Mouse (Mus musculus) kidney, adult 2 months (tissue): ENCODE results near the gene Lgals1. TPM values are rescaled to one million over a fixed set of nuclear protein-coding genes. Genes with fewer than 3 reads are reported as not detected.

Source experiments
- DNase-seq: peaks from one replicate; pipeline ENCODE4 v3.0.0; 2021
- H3K27ac ChIP-seq: fragments of 200-500 bp; 2 replicates; pipeline ENCODE4 v1.5.1; 2012; ENCODE audit warnings: low read depth, low read length, control low read depth, inconsistent platforms; ENCODE audit not compliant: insufficient read depth
- H3K27me3 ChIP-seq: fragments of 200-500 bp; replicated peaks from 2 replicates; pipeline ENCODE4 v1.6.1; 2012; ENCODE audit warnings: mild to moderate bottlenecking, moderate library complexity, low read length, inconsistent platforms; ENCODE audit not compliant: control insufficient read depth, insufficient read depth
- H3K36me3 ChIP-seq: fragments of 200-500 bp; 2 replicates; pipeline ENCODE4 v1.6.1; 2012; ENCODE audit warnings: mild to moderate bottlenecking, moderate library complexity, low read length, inconsistent platforms; ENCODE audit not compliant: control insufficient read depth, insufficient read depth
- H3K4me1 ChIP-seq: fragments of 200-500 bp; 2 replicates; pipeline ENCODE4 v1.6.1; 2011; ENCODE audit warnings: low read length; ENCODE audit not compliant: control insufficient read depth, insufficient read depth
- H3K4me3 ChIP-seq: fragments of 200-500 bp; 2 replicates; pipeline ENCODE4 v1.5.1; 2011; ENCODE audit warnings: mild to moderate bottlenecking, low read depth, low read length, control low read depth; ENCODE audit not compliant: insufficient read depth
- CTCF ChIP-seq: fragments of 200-500 bp; conservative IDR thresholded peaks from 2 replicates; pipeline ENCODE4 v1.5.1; 2011; ENCODE audit warnings: low read depth, mild to moderate bottlenecking, control low read depth, low read length, moderate library complexity, mixed read lengths; ENCODE audit not compliant: insufficient read depth, insufficient read length
- POLR2A ChIP-seq: fragments of 200-500 bp; IDR thresholded peaks from one replicate; pipeline ENCODE4 v1.6.1; 2011; ENCODE audit warnings: low read depth, low read length, control low read depth
- WGBS: fragments of 180-500 bp; shearing (Covaris S2); methylation state at CpG from one replicate; pipeline ENCODE4 v1.1.7; 2018; 5-methylcytosine and 5-hydroxymethylcytosine counted together
- polyA plus RNA-seq: library from polyadenylated mRNA; depleted of rRNA; stranded (reverse); fragments of >200 nt; gene quantifications from 2 replicates; pipeline ENCODE4 v1.2.3, GENCODE M21; 2012

Lgals1 gene
- polyA plus RNA-seq, 1 experiment, result 310 TPM

- Histone ChIP-seq H3K27ac (no peak overlapping the region), H3K27me3 (no peaks in the 10 kb centered on the region), H3K36me3 (peaks cover 1% of the 10 kb centered on the region), H3K4me3 (no peak overlapping the region), H3K4me1 (no peaks in the 10 kb centered on the region)
- no peak for TF ChIP-seq CTCF
- TF ChIP-seq POLR2A, result no peak
- no peak for DNase-seq
- 51% methylated on average over 13 of the region's 13 CpGs for WGBS
These were observed 37.1 kb upstream of the Lgals1 start for GRCm38 (mm10) chr15:78889401-78889853.

- Histone ChIP-seq H3K27me3 (no peaks in the 10 kb centered on the region), H3K4me3 (no peak overlapping the region), H3K27ac (no peak overlapping the region), H3K36me3 (no peaks in the 10 kb centered on the region; the same call in none of the 2 replicates), H3K4me1 (no peaks in the 10 kb centered on the region)
- 68% methylated on average over 7 of the region's 7 CpGs for WGBS
- DNase-seq, result no peak
- TF ChIP-seq CTCF (no peak), POLR2A (no peak)
These were observed 34.1 kb upstream of the Lgals1 start for GRCm38 (mm10) chr15:78892440-78892839.

GRCm38 (mm10) chr15:78894726-78895125 is 31.8 kb upstream of the Lgals1 start:
- 79% methylated on average over 13 of the region's 13 CpGs for WGBS
- Histone ChIP-seq H3K36me3 (no peaks in the 10 kb centered on the region), H3K27ac (no peak overlapping the region), H3K4me1 (no peaks in the 10 kb centered on the region), H3K4me3 (no peak overlapping the region), H3K27me3 (no peaks in the 10 kb centered on the region)
- TF ChIP-seq POLR2A (no peak), CTCF (no peak)
- no peak for DNase-seq

- H3K4me1 ChIP-seq, result no peaks in the 10 kb centered on the region
- no peak for DNase-seq
- H3K4me3 ChIP-seq, result no peak overlapping the region
- 67% methylated on average over 2 of the region's 2 CpGs for WGBS
- no peaks in the 10 kb centered on the region for H3K27me3 ChIP-seq
- TF ChIP-seq CTCF (no peak), POLR2A (no peak)
- no peaks in the 10 kb centered on the region for H3K36me3 ChIP-seq
- 0 out of 2 replicates have a peak overlapping the region, but pooled peaks have one; percentile 5 for H3K27ac ChIP-seq
These were observed 30.8 kb upstream of the Lgals1 start for GRCm38 (mm10) chr15:78895741-78896140.

GRCm38 (mm10) chr15:78896149-78896548 is 30.4 kb upstream of the Lgals1 start:
- Histone ChIP-seq H3K4me1 (no peaks in the 10 kb centered on the region), H3K27me3 (no peaks in the 10 kb centered on the region), H3K27ac (0 out of 2 replicates have a peak overlapping the region, but pooled peaks have one; percentile 5), H3K36me3 (no peaks in the 10 kb centered on the region), H3K4me3 (no peak overlapping the region)
- WGBS, result 79% methylated on average over 3 of the region's 3 CpGs
- TF ChIP-seq POLR2A, result no peak
- TF ChIP-seq CTCF, result no peak
- DNase-seq, result peak; percentile 18

- Histone ChIP-seq H3K27me3 (no peaks in the 10 kb centered on the region), H3K27ac (0 out of 2 replicates have a peak overlapping the region, but pooled peaks have one; percentile 26), H3K4me3 (no peak overlapping the region), H3K36me3 (no peaks in the 10 kb centered on the region), H3K4me1 (no peaks in the 10 kb centered on the region)
- DNase-seq, result peak; percentile 46
- 83% methylated on average over 4 of the region's 4 CpGs for WGBS
- TF ChIP-seq CTCF (no peak), POLR2A (no peak)
These were observed 29.0 kb upstream of the Lgals1 start for GRCm38 (mm10) chr15:78897488-78897887.

GRCm38 (mm10) chr15:78898507-78899001 is 28.0 kb upstream of the Lgals1 start:
- H3K27me3 ChIP-seq, result no peaks in the 10 kb centered on the region
- H3K4me1 ChIP-seq, result no peaks in the 10 kb centered on the region
- DNase-seq, result no peak
- 66% methylated on average over 6 of the region's 6 CpGs for WGBS
- TF ChIP-seq POLR2A (no peak), CTCF (no peak)
- no peak overlapping the region for H3K4me3 ChIP-seq
- H3K27ac ChIP-seq, result peak overlapping the region; percentile 8; the same call in 1 of the 2 replicates
- no peaks in the 10 kb centered on the region for H3K36me3 ChIP-seq

GRCm38 (mm10) chr15:78899409-78899739 is 27.2 kb upstream of the Lgals1 start, which contains the start of gene Gm49510:
Gene Gm49510 (plus strand): TSS chr15:78899667.
- peak within 1 kb of the TSS; percentile 43 for H3K27ac ChIP-seq
- H3K27me3 ChIP-seq, result no peaks in the 10 kb centered on the region
- H3K4me3 ChIP-seq, result peak within 1 kb of the TSS; percentile 83
- 4% methylated on average over 19 of the region's 20 CpGs for WGBS
- TF ChIP-seq CTCF (no peak), POLR2A (no peak)
- DNase-seq, result peak; percentile 33
- H3K36me3 ChIP-seq, result no peaks in the 10 kb centered on the region
- no peaks in the 10 kb centered on the region for H3K4me1 ChIP-seq
